In genomic region chr2:170731205-170731604, GRCm38 (mm10) we compare ENCODE assay signal across 9 mouse cellular contexts. TPM values are rescaled to one million over a fixed set of nuclear protein-coding genes. Genes with fewer than 3 reads are reported as not detected.
A peak's percentile ranks its signal among the peaks of the same experiment; 100 is the strongest.
DNase-seq lines count a peak whose midpoint lies in the region; ATAC-seq and TF ChIP-seq lines count a peak whose summit lies in the region.
"Had no signal": no experiment of that assay in that cellular context is flagged by ENCODE, and none has a peak within 500 bp of the region (broad histone marks: within the 10 kb centered on the region; RNA-seq: fewer than 3 reads in every experiment).

No protein-coding gene starts in this region.

- no peak; the same call in 1 of the 2 replicates for ATAC-seq in embryonic facial prominence, embryonic 15.5 days (ENCODE audit: insufficient number of reproducible peaks, low FRiP score, low TSS enrichment, low read depth)

- no peaks in the 10 kb centered on the region for H3K27me3 ChIP-seq in embryonic facial prominence, embryonic 15.5 days
- peaks cover 38% of the 10 kb centered on the region for H3K27me3 ChIP-seq in limb, embryonic 10.5 days (ENCODE audit: low read depth, poor library complexity, severe bottlenecking)

- DNase-seq in left cerebral cortex, adult 2 months (ENCODE audit: extremely low spot score in 1 of 2, low spot score in 2 of 2), result no peak
- no peak for DNase-seq in left cerebral cortex, adult 8-10 months (ENCODE audit: low spot score in 2 of 2)
- DNase-seq in limb, embryonic 10.5 days (ENCODE audit: low spot score), result no peak
- peak; percentile 55 for DNase-seq in retina, embryonic 14.5 days (ENCODE audit: low spot score)
- no peak for DNase-seq in thymus, postnatal 36 days
- no peak for DNase-seq in frontal cortex, postnatal 25 days (ENCODE audit: low spot score in 2 of 2)
- no peak for DNase-seq in natural killer cell, adult 2 months (ENCODE audit: low spot score in 2 of 2)

- no peaks in the 10 kb centered on the region for H3K36me3 ChIP-seq in embryonic facial prominence, embryonic 15.5 days
- no peaks in the 10 kb centered on the region for H3K36me3 ChIP-seq in limb, embryonic 10.5 days

- no peaks in the 10 kb centered on the region for H3K9me3 ChIP-seq in embryonic facial prominence, embryonic 15.5 days (replicated peaks)
- H3K9me3 ChIP-seq in limb, embryonic 10.5 days (replicated peaks), result no peaks in the 10 kb centered on the region

- WGBS in embryonic facial prominence, embryonic 15.5 days, result 23% methylated on average over 6 of the region's 6 CpGs
- WGBS in limb, embryonic 10.5 days, result 17% methylated on average over 6 of the region's 6 CpGs

- no peak overlapping the region for H3K9ac ChIP-seq in embryonic facial prominence, embryonic 15.5 days

- H3K27ac ChIP-seq in left cerebral cortex, adult 2 months, result peak overlapping the region; percentile 91
- H3K27ac ChIP-seq in embryonic facial prominence, embryonic 15.5 days (replicated peaks), result no peak overlapping the region
- H3K27ac ChIP-seq in limb, embryonic 10.5 days, result 0 out of 2 replicates have a peak overlapping the region, but pooled peaks have one; percentile 69

- peaks cover 15% of the 10 kb centered on the region for H3K4me1 ChIP-seq in embryonic facial prominence, embryonic 15.5 days
- H3K4me1 ChIP-seq in limb, embryonic 10.5 days, result peaks cover 21% of the 10 kb centered on the region

- H3K4me3 ChIP-seq in left cerebral cortex, adult 2 months, result peak overlapping the region; percentile 77
- H3K4me3 ChIP-seq in embryonic facial prominence, embryonic 15.5 days (replicated peaks), result peak overlapping the region; percentile 56
- H3K4me3 ChIP-seq in limb, embryonic 10.5 days, result peak overlapping the region; percentile 67

- TF ChIP-seq CTCF in left cerebral cortex, adult 2 months (IDR thresholded peaks at IDR 0.05), result no peak

- H3K4me2 ChIP-seq in embryonic facial prominence, embryonic 15.5 days (replicated peaks), result peak overlapping the region; percentile 92

- intact Hi-C loops in left cerebral cortex, adult 2 months (cut with DNase I), result loop anchor here (5.0 kb wide), 2 partner anchors 84 to 194 kb away; no protein-coding TSS in a partner anchor

RNA-seq across cellular contexts. Expression of gene Dok5, which starts 0.4 kb away (rescaled TPM):
- 10 to 100 TPM; 30.8 to 32.8 TPM for total RNA-seq in left cerebral cortex, adult 2 months (2021)
- 10 to 100 TPM; 26.9 to 29.5 (median 27.9) TPM for total RNA-seq in left cerebral cortex, adult 8-10 months (2022)
- 12.3 and 14.0 TPM in 2 replicates for polyA plus RNA-seq in embryonic facial prominence, embryonic 15.5 days (2015; fragmentation: Nextera tagmentation; extraction: Ambion mirVana)
- 0.85 and 1.8 TPM in 2 replicates for polyA plus RNA-seq in limb, embryonic 10.5 days (2016; fragmentation: Nextera tagmentation; extraction: Ambion mirVana)
- total RNA-seq: hematopoietic stem cell, adult 5-6 weeks had no signal
